In the genomic region with DNA sequence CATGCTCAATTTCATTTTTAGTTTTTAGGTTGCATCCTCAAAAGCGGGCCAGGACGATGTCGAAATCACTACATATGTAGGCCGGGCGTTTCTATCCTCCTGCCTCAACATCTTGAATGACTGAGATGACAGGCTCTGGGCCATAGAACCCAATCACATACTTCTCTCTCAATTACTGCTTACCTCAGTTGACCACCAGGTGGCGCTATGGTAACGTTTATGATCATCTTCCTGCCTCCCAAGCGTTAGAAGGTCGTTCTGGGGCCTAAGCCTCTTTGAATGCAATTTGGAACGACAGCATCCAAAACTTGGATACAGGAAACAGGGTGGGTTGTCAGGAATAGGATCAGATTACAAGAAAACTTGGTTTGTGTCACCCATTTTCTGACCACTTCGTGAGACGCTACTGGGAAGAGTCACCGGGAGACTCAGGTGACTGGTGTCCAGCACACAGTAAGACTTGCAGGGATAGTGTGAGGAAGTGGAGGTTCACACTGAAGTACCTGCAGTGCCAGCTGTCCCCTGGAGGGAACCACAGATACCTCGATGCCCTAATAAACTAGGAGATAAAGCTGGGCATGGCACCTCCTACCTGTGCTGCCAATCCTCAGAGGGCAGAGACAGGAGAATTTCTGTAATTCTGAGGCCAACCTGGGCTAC, we compare ENCODE assay signal across 8 mouse cellular contexts. TPM values are rescaled to one million over a fixed set of nuclear protein-coding genes. Genes with fewer than 3 reads are reported as not detected.
DNase-seq lines count a peak whose midpoint lies in the region; ATAC-seq and TF ChIP-seq lines count a peak whose summit lies in the region.

No protein-coding gene starts in this region.

- H3K36me3 ChIP-seq in intestine, postnatal 0 days (ENCODE audit: control insufficient read depth, insufficient read depth): no peaks in the 10 kb centered on the region
- no peaks in the 10 kb centered on the region for H3K36me3 ChIP-seq in limb, embryonic 10.5 days
- no peaks in the 10 kb centered on the region for H3K36me3 ChIP-seq in midbrain, embryonic 14.5 days (ENCODE audit: control insufficient read depth, insufficient read depth, low read length)

- ATAC-seq in intestine, postnatal 0 days: peak; percentile 41; the same call in 1 of the 2 replicates
- peak; percentile 70 for ATAC-seq in midbrain, embryonic 14.5 days (ENCODE audit: low FRiP score, low TSS enrichment)

- intact Hi-C loops in gastrocnemius, postnatal 36 days (cut with DNase I): loop anchor here (1.0 to 5.0 kb wide), 2 partner anchors 67 to 130 kb away; a partner anchor contains a TSS

- WGBS in intestine, postnatal 0 days: 19% methylated on average over 14 of the region's 14 CpGs
- WGBS in limb, embryonic 10.5 days: 19% methylated on average over 14 of the region's 14 CpGs
- WGBS in midbrain, embryonic 14.5 days: 18% methylated on average over 14 of the region's 14 CpGs

- H3K27me3 ChIP-seq in intestine, postnatal 0 days (replicated peaks; ENCODE audit: control insufficient read depth, insufficient read depth, low read length): no peaks in the 10 kb centered on the region
- no peaks in the 10 kb centered on the region for H3K27me3 ChIP-seq in limb, embryonic 10.5 days (ENCODE audit: low read depth, poor library complexity, severe bottlenecking)
- no peaks in the 10 kb centered on the region for H3K27me3 ChIP-seq in midbrain, embryonic 14.5 days (ENCODE audit: control insufficient read depth, insufficient read depth, low read length)

- H3K4me3 ChIP-seq in intestine, postnatal 0 days (ENCODE audit: low read depth, low read length): no peak overlapping the region
- no peak overlapping the region for H3K4me3 ChIP-seq in limb, embryonic 10.5 days
- H3K4me3 ChIP-seq in midbrain, embryonic 14.5 days (replicated peaks; ENCODE audit: low read depth, low read length): no peak overlapping the region

- peak; percentile 93 for TF ChIP-seq CTCF in intestine, postnatal 0 days (IDR thresholded peaks at IDR 0.05; ENCODE audit: low read depth)

- peak; percentile 87 for DNase-seq in 416B (ENCODE audit: low read depth)
- peak; percentile 82 to 95 for DNase-seq in adrenal gland, adult (ENCODE audit: inconsistent age in 2 of 2, low spot score in 1 of 2)
- peak; percentile 94 for DNase-seq in embryo, embryonic 10 days (ENCODE audit: low spot score)
- peak; percentile 48 to 73 for DNase-seq in gastrocnemius, postnatal 36 days
- peak; percentile 92 for DNase-seq in limb, embryonic 10.5 days (ENCODE audit: low spot score)
- peak; percentile 96 for DNase-seq in midbrain, embryonic 14.5 days
- DNase-seq in spleen, postnatal 14 days (ENCODE audit: low spot score in 2 of 2): peak; percentile 52 to 76

- no peak overlapping the region for H3K9ac ChIP-seq in intestine, postnatal 0 days (ENCODE audit: low read depth, low read length)
- H3K9ac ChIP-seq in midbrain, embryonic 14.5 days (replicated peaks; ENCODE audit: low read length): no peak overlapping the region

- H3K9me3 ChIP-seq in intestine, postnatal 0 days (ENCODE audit: control insufficient read depth): no peaks in the 10 kb centered on the region
- H3K9me3 ChIP-seq in limb, embryonic 10.5 days (replicated peaks): no peaks in the 10 kb centered on the region
- H3K9me3 ChIP-seq in midbrain, embryonic 14.5 days (ENCODE audit: control insufficient read depth, low read length): no peaks in the 10 kb centered on the region

- no peaks in the 10 kb centered on the region for H3K4me1 ChIP-seq in intestine, postnatal 0 days (replicated peaks; ENCODE audit: control insufficient read depth, insufficient read depth, low read length)
- no peaks in the 10 kb centered on the region for H3K4me1 ChIP-seq in limb, embryonic 10.5 days
- peaks cover 14% of the 10 kb centered on the region for H3K4me1 ChIP-seq in midbrain, embryonic 14.5 days (ENCODE audit: control insufficient read depth, insufficient read depth, low read length)

- no peak overlapping the region for H3K27ac ChIP-seq in intestine, postnatal 0 days (ENCODE audit: low read depth, low read length)
- H3K27ac ChIP-seq in limb, embryonic 10.5 days: no peak overlapping the region
- peak overlapping the region; percentile 76 for H3K27ac ChIP-seq in midbrain, embryonic 14.5 days (replicated peaks; ENCODE audit: low read depth, low read length)

- no peak overlapping the region for H3K4me2 ChIP-seq in intestine, postnatal 0 days (replicated peaks; ENCODE audit: low read depth)
- no peak overlapping the region for H3K4me2 ChIP-seq in midbrain, embryonic 14.5 days (ENCODE audit: low read length)

RNA-seq across cellular contexts. Expression of a gene that starts 8.2 kb away (rescaled TPM):
- total RNA-seq in gastrocnemius, postnatal 36 days (2021): 100 to 1,000 TPM; 297 to 327 TPM
- 236 and 241 TPM in 2 replicates for polyA plus RNA-seq in intestine, postnatal 0 days (2015; fragmentation: Nextera tagmentation; extraction: Ambion mirVana)
- 127 and 134 TPM in 2 replicates for polyA plus RNA-seq in limb, embryonic 10.5 days (2016; fragmentation: Nextera tagmentation; extraction: Ambion mirVana)
- 494 and 652 TPM in 2 replicates for polyA plus RNA-seq in midbrain, embryonic 14.5 days (2014; fragmentation: Nextera tagmentation; extraction: Ambion mirVana)

RNA-seq across cellular contexts. Expression of a gene that starts 12.4 kb away (rescaled TPM):
- total RNA-seq in gastrocnemius, postnatal 36 days (2021): 1 to 10 TPM; 1.5 to 2.2 TPM
- polyA plus RNA-seq in intestine, postnatal 0 days (2015; fragmentation: Nextera tagmentation; extraction: Ambion mirVana): 3.3 and 3.6 TPM in 2 replicates
- polyA plus RNA-seq in limb, embryonic 10.5 days (2016; fragmentation: Nextera tagmentation; extraction: Ambion mirVana): 2.6 and 5.7 TPM in 2 replicates
- polyA plus RNA-seq in midbrain, embryonic 14.5 days (2014; fragmentation: Nextera tagmentation; extraction: Ambion mirVana): 115 and 116 TPM in 2 replicates

RNA-seq across cellular contexts. Expression of a gene that starts 25.8 kb away (rescaled TPM):
- total RNA-seq in gastrocnemius, postnatal 36 days (2021): 1 to 10 TPM; 1.1 to 1.2 TPM
- 1.7 and 1.8 TPM in 2 replicates for polyA plus RNA-seq in intestine, postnatal 0 days (2015; fragmentation: Nextera tagmentation; extraction: Ambion mirVana)
- 0.18 and 0.43 TPM in 2 replicates for polyA plus RNA-seq in limb, embryonic 10.5 days (2016; fragmentation: Nextera tagmentation; extraction: Ambion mirVana)
- 0.16 and 0.30 TPM in 2 replicates for polyA plus RNA-seq in midbrain, embryonic 14.5 days (2014; fragmentation: Nextera tagmentation; extraction: Ambion mirVana)

RNA-seq across cellular contexts. Expression of a gene that starts 27.4 kb away (rescaled TPM):
- not detected for total RNA-seq in gastrocnemius, postnatal 36 days (2021)
- polyA plus RNA-seq in intestine, postnatal 0 days (2015; fragmentation: Nextera tagmentation; extraction: Ambion mirVana): 2.0 and 2.2 TPM in 2 replicates
- 0.79 and 1.5 TPM in 2 replicates for polyA plus RNA-seq in limb, embryonic 10.5 days (2016; fragmentation: Nextera tagmentation; extraction: Ambion mirVana)
- polyA plus RNA-seq in midbrain, embryonic 14.5 days (2014; fragmentation: Nextera tagmentation; extraction: Ambion mirVana): 60.8 and 69.8 TPM in 2 replicates

RNA-seq across cellular contexts. Expression of a gene that starts 40.5 kb away (rescaled TPM):
- total RNA-seq in gastrocnemius, postnatal 36 days (2021): under 1 TPM in 1 of 2 experiments, not detected in 1; 0.54 TPM
- polyA plus RNA-seq in intestine, postnatal 0 days (2015; fragmentation: Nextera tagmentation; extraction: Ambion mirVana): 4.7 and 5.3 TPM in 2 replicates
- 15.4 and 18.5 TPM in 2 replicates for polyA plus RNA-seq in limb, embryonic 10.5 days (2016; fragmentation: Nextera tagmentation; extraction: Ambion mirVana)
- polyA plus RNA-seq in midbrain, embryonic 14.5 days (2014; fragmentation: Nextera tagmentation; extraction: Ambion mirVana): 11.7 and 17.2 TPM in 2 replicates

Comparison
In these comparisons a context has a peak if more than half of its experiments do, and no peak if none do; other contexts are left out.
1. RNA of a gene that starts 12.4 kb away (polyA plus RNA-seq): 115 to 116 TPM in midbrain, embryonic 14.5 days; 2.6 to 5.7 TPM in limb, embryonic 10.5 days and 3.3 to 3.6 TPM in intestine, postnatal 0 days; every median in the first group is over 10 times any median in the second.
2. Peak in every context shown above with its lines, with median percentiles within 50 percentile points of each other: DNase-seq.